Comparison of ENCODE assay signal across 20 mouse cellular contexts in genomic region chr9:90774296-90774695, GRCm38 (mm10).
"Had no signal": no experiment of that assay in that cellular context is flagged by ENCODE, and none has a peak within 500 bp of the region (broad histone marks: within the 10 kb centered on the region; RNA-seq: fewer than 3 reads in every experiment).

No protein-coding gene starts in this region.

- H3K9me3 ChIP-seq: lung, embryonic 15.5 days; megakaryocyte, embryonic 14.5 days; neural tube, embryonic 12.5 days had no signal

- H3K4me2 ChIP-seq: lung, embryonic 15.5 days; midbrain, embryonic 11.5 days; neural tube, embryonic 12.5 days had no signal

- H3K36me3 ChIP-seq: lung, embryonic 15.5 days; neural tube, embryonic 12.5 days had no signal

- H3K4me1 ChIP-seq: lung, embryonic 15.5 days; megakaryocyte, embryonic 14.5 days; neural tube, embryonic 12.5 days had no signal

- H3K27me3 ChIP-seq: lung, embryonic 15.5 days; megakaryocyte, embryonic 14.5 days; neural tube, embryonic 12.5 days had no signal

- ATAC-seq: liver, postnatal 0 days had no signal

- H3K4me3 ChIP-seq: left cerebral cortex, adult 2 months; lung, embryonic 15.5 days; megakaryocyte, embryonic 14.5 days; neural tube, embryonic 12.5 days had no signal

- H3K9ac ChIP-seq: liver, embryonic 14.5 days; liver, postnatal 0 days; lung, embryonic 15.5 days; neural tube, embryonic 12.5 days had no signal

- DNase-seq: kidney, adult 2 months; kidney, postnatal 25 days; layer of hippocampus, postnatal 36 days; liver, postnatal 0 days; lung, postnatal 10 days; lung, postnatal 36 days; midbrain, embryonic 14.5 days; retina, postnatal 1 day; right cerebral cortex, postnatal 25 days; spleen, adult 18-20 months; thymus, adult 2 months; thymus, postnatal 14 days; thymus, postnatal 4 days had no signal

- H3K27ac ChIP-seq: kidney, postnatal 0 days; left cerebral cortex, adult 2 months; liver, embryonic 14.5 days; lung, embryonic 15.5 days; neural tube, embryonic 12.5 days had no signal
